ENCODE assay signal across 8 mouse cellular contexts in the genomic region with DNA sequence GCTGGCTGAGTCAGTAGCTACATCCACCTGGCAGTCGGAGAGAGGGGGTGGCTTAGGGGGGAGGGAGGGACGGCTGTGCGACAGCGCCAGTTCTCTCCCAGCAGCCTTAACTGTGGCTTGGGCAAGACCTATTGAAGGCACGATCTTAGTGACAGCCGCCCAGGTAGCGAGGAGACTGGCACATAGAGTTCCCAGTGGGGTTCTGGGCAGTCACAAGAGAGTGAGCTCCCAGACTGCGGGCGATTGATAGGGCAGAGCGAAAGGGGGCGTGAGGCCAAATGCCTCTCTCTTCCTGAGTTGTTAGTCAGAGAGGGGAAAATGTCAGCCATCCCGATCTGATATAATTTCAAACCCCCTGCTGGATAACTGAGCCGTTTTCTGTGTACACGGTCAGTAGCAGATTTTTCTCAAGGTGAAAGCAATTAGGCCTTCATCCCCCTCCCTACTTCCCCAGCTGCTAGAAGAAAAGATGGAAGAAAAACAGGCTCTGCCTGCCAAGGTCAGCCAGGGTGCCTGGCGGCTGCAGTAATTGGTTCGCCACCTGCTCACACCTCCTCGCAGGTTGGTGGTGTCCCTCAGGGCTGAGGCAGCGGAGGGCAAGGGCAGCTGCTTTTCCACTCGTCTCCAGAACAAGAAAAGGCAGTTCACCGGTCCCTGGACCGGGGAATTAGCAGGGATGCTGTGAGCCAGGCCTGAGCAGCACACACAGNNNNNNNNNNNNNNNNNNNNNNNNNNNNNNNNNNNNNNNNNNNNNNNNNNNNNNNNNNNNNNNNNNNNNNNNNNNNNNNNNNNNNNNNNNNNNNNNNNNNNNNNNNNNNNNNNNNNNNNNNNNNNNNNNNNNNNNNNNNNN. TPM values are rescaled to one million over a fixed set of nuclear protein-coding genes. Genes with fewer than 3 reads are reported as not detected.
DNase-seq lines count a peak whose midpoint lies in the region; ATAC-seq and TF ChIP-seq lines count a peak whose summit lies in the region.

No protein-coding gene starts in this region.

- no peak overlapping the region for H3K27ac ChIP-seq in ES-E14 (ENCODE audit: insufficient read depth, low read depth, low read length, poor library complexity, severe bottlenecking)
- H3K27ac ChIP-seq in embryonic facial prominence, embryonic 14.5 days (replicated peaks; ENCODE audit: low read depth, low read length): peak overlapping the region; percentile 63
- peak overlapping the region; percentile 68; the same call in 1 of the 2 replicates for H3K27ac ChIP-seq in hindbrain, postnatal 0 days
- no peak overlapping the region for H3K27ac ChIP-seq in liver, embryonic 12.5 days

- H3K4me1 ChIP-seq in ES-E14 (ENCODE audit: control insufficient read depth in 2 of 2, insufficient read depth in 2 of 2, low read length in 2 of 2, poor library complexity in 1 of 2): peaks cover 0 to 10% of the 10 kb centered on the region in 2 experiments; a peak in 2 of 4 replicates
- peaks cover 21% of the 10 kb centered on the region for H3K4me1 ChIP-seq in embryonic facial prominence, embryonic 14.5 days (ENCODE audit: control insufficient read depth, insufficient read depth, low read length)
- peaks cover 10% of the 10 kb centered on the region for H3K4me1 ChIP-seq in hindbrain, postnatal 0 days (ENCODE audit: insufficient read depth, low read length)
- H3K4me1 ChIP-seq in liver, embryonic 12.5 days: peaks cover 12% of the 10 kb centered on the region

- no peak for TF ChIP-seq CTCF in hindbrain, postnatal 0 days (IDR thresholded peaks at IDR 0.05; ENCODE audit: low read depth)

- H3K9ac ChIP-seq in ES-E14 (ENCODE audit: insufficient read depth, low read depth, low read length, poor library complexity, severe bottlenecking): no peak overlapping the region; the same call in 1 of the 2 replicates
- peak overlapping the region; percentile 8; the same call in 1 of the 2 replicates for H3K9ac ChIP-seq in embryonic facial prominence, embryonic 14.5 days (ENCODE audit: low read depth, low read length)
- H3K9ac ChIP-seq in hindbrain, postnatal 0 days (replicated peaks; ENCODE audit: low read length): no peak overlapping the region
- H3K9ac ChIP-seq in liver, embryonic 12.5 days: no peak overlapping the region

- H3K4me2 ChIP-seq in embryonic facial prominence, embryonic 14.5 days (ENCODE audit: low read depth, low read length): peak overlapping the region; percentile 43
- H3K4me2 ChIP-seq in hindbrain, postnatal 0 days (ENCODE audit: low read depth, low read length): peak overlapping the region; percentile 41
- peak overlapping the region; percentile 40 for H3K4me2 ChIP-seq in liver, embryonic 12.5 days

- peak overlapping the region; percentile 22 to 33; a peak in 2 of 4 replicates for H3K4me3 ChIP-seq in ES-E14 (ENCODE audit: insufficient read depth in 1 of 2, low read depth in 1 of 2, low read length in 2 of 2, poor library complexity in 1 of 2, severe bottlenecking in 1 of 2)
- H3K4me3 ChIP-seq in embryonic facial prominence, embryonic 14.5 days (ENCODE audit: low read depth, low read length): no peak overlapping the region
- peak overlapping the region; percentile 11; the same call in 1 of the 2 replicates for H3K4me3 ChIP-seq in hindbrain, postnatal 0 days (ENCODE audit: low read length)
- no peak overlapping the region for H3K4me3 ChIP-seq in liver, embryonic 12.5 days

- no peaks in the 10 kb centered on the region for H3K27me3 ChIP-seq in embryonic facial prominence, embryonic 14.5 days (replicated peaks; ENCODE audit: control insufficient read depth, insufficient read depth, low read length)
- H3K27me3 ChIP-seq in hindbrain, postnatal 0 days (ENCODE audit: insufficient read depth, low read length): no peaks in the 10 kb centered on the region
- peaks cover 24% of the 10 kb centered on the region for H3K27me3 ChIP-seq in liver, embryonic 12.5 days (replicated peaks)

- no peaks in the 10 kb centered on the region for H3K36me3 ChIP-seq in ES-E14 (ENCODE audit: control insufficient read depth, insufficient read depth, low read length, poor library complexity, severe bottlenecking)
- H3K36me3 ChIP-seq in embryonic facial prominence, embryonic 14.5 days (ENCODE audit: control insufficient read depth, insufficient read depth, low read length): no peaks in the 10 kb centered on the region
- H3K36me3 ChIP-seq in hindbrain, postnatal 0 days (ENCODE audit: insufficient read depth, low read length): no peaks in the 10 kb centered on the region
- no peaks in the 10 kb centered on the region for H3K36me3 ChIP-seq in liver, embryonic 12.5 days

- WGBS in embryonic facial prominence, embryonic 14.5 days: under 1% methylated on average over 21 of the region's 21 CpGs
- WGBS in hindbrain, postnatal 0 days: 8% methylated on average over 21 of the region's 21 CpGs
- WGBS in liver, embryonic 12.5 days (ENCODE audit: insufficient replicate concordance): 9% methylated on average over 21 of the region's 21 CpGs

- DNase-seq in CD4-positive helper T cell, adult 2 months (ENCODE audit: low read depth, low spot score): peak; percentile 35
- no peak for DNase-seq in ES-E14 (ENCODE audit: low read depth, low spot score)
- peak; percentile 59 for DNase-seq in embryonic facial prominence, embryonic 14.5 days (ENCODE audit: low spot score)
- DNase-seq in hindbrain, postnatal 0 days (ENCODE audit: low spot score): peak; percentile 64
- DNase-seq in retina, postnatal 1 day: peak; percentile 52
- no peak for DNase-seq in layer of hippocampus, adult 9-10 months (ENCODE audit: low spot score)
- no peak for DNase-seq in adrenal gland, adult 18-20 months (ENCODE audit: low spot score in 2 of 2)

- no peaks in the 10 kb centered on the region for H3K9me3 ChIP-seq in ES-E14 (ENCODE audit: control insufficient read depth, insufficient read depth, low read depth, low read length)
- no peaks in the 10 kb centered on the region for H3K9me3 ChIP-seq in embryonic facial prominence, embryonic 14.5 days (ENCODE audit: control insufficient read depth, low read length)
- H3K9me3 ChIP-seq in hindbrain, postnatal 0 days (ENCODE audit: low read length): no peaks in the 10 kb centered on the region
- no peaks in the 10 kb centered on the region for H3K9me3 ChIP-seq in liver, embryonic 12.5 days (replicated peaks)

- peak; percentile 80 for ATAC-seq in embryonic facial prominence, embryonic 14.5 days (ENCODE audit: low read depth)
- ATAC-seq in hindbrain, postnatal 0 days: peak; percentile 67
- no peak for ATAC-seq in liver, embryonic 12.5 days

- in situ Hi-C loops in ES-E14 (cut with MboI; ENCODE audit: low sequenced_read_pairs in 2 of 2, unreplicated experiment in 2 of 2): no loop called here

TF ChIP-seq in ES-E14, 5 proteins besides CTCF, POLR2A, EP300 and RAD21:
- TF ChIP-seq HCFC1 (IDR thresholded peaks at IDR 0.05; ENCODE audit: borderline replicate concordance, insufficient read depth, low read length): no peak
- TF ChIP-seq ZNF384 (IDR thresholded peaks at IDR 0.05; ENCODE audit: low read depth, low read length): no peak
- TF ChIP-seq CHD2 (IDR thresholded peaks at IDR 0.05; ENCODE audit: low read depth, low read length): no peak
- no peak for TF ChIP-seq ZC3H11A (IDR thresholded peaks at IDR 0.05; ENCODE audit: borderline replicate concordance, low read depth, low read length)
- TF ChIP-seq MAFK (IDR thresholded peaks at IDR 0.05; ENCODE audit: insufficient read depth, low read depth, low read length): no peak

RNA-seq across cellular contexts. Expression of a gene that starts 29.8 kb away (rescaled TPM):
- 39.6 and 58.2 TPM in 2 replicates for total RNA-seq in ES-E14 (2012; rRNA removed)
- 94.2 and 104 TPM in 2 replicates for polyA plus RNA-seq in embryonic facial prominence, embryonic 14.5 days (2014; fragmentation: Nextera tagmentation; extraction: Ambion mirVana)
- 75.1 and 86.2 TPM in 2 replicates for total RNA-seq in hindbrain, postnatal 0 days (2014; rRNA removed)
- polyA plus RNA-seq in hindbrain, postnatal 0 days (2015; fragmentation: Nextera tagmentation; extraction: Ambion mirVana): 85.7 and 86.5 TPM in 2 replicates
- 59.4 and 60.2 TPM in 2 replicates for polyA plus RNA-seq in liver, embryonic 12.5 days (2016; fragmentation: Nextera tagmentation; extraction: Ambion mirVana)
- 10 to 100 TPM; 53.5 to 72.4 TPM for total RNA-seq in adrenal gland, adult 18-20 months (2021)

RNA-seq across cellular contexts. Expression of a gene that starts 39.1 kb away (rescaled TPM):
- total RNA-seq in ES-E14 (2012; rRNA removed): 71.3 and 104 TPM in 2 replicates
- 306 and 319 TPM in 2 replicates for polyA plus RNA-seq in embryonic facial prominence, embryonic 14.5 days (2014; fragmentation: Nextera tagmentation; extraction: Ambion mirVana)
- 83.5 and 91.7 TPM in 2 replicates for total RNA-seq in hindbrain, postnatal 0 days (2014; rRNA removed)
- polyA plus RNA-seq in hindbrain, postnatal 0 days (2015; fragmentation: Nextera tagmentation; extraction: Ambion mirVana): 243 and 254 TPM in 2 replicates
- polyA plus RNA-seq in liver, embryonic 12.5 days (2016; fragmentation: Nextera tagmentation; extraction: Ambion mirVana): 229 and 244 TPM in 2 replicates
- 100 to 1,000 TPM; 291 to 386 TPM for total RNA-seq in adrenal gland, adult 18-20 months (2021)

Comparison
In these comparisons a context has a peak if more than half of its experiments do, and no peak if none do; other contexts are left out.
1. DNase-seq: peak in CD4-positive helper T cell, adult 2 months (single experiment), embryonic facial prominence, embryonic 14.5 days (single experiment), hindbrain, postnatal 0 days (single experiment) and retina, postnatal 1 day (single experiment); none in ES-E14 (single experiment), layer of hippocampus, adult 9-10 months (single experiment) and adrenal gland, adult 18-20 months (0 of 2).
2. H3K27ac ChIP-seq: peak in embryonic facial prominence, embryonic 14.5 days (single experiment) and hindbrain, postnatal 0 days (single experiment); none in ES-E14 (single experiment) and liver, embryonic 12.5 days (single experiment).
3. H3K4me3 ChIP-seq: peak in ES-E14 (2 of 2) and hindbrain, postnatal 0 days (single experiment); none in embryonic facial prominence, embryonic 14.5 days (single experiment) and liver, embryonic 12.5 days (single experiment).
4. Peak in every context shown above with its lines, with median percentiles within 50 percentile points of each other: H3K4me2 ChIP-seq.